Mouse (Mus musculus) kidney, adult 9 months (tissue): ENCODE results near the gene Stxbp6.
"Not testable (repeated sequence)": the region's sequence is repeated elsewhere in the genome, so short reads cannot be mapped to it uniquely, and the experiment has no call there.

Experiments
- DNase-seq: peaks from one replicate; pipeline ENCODE4 v3.0.0; 2022

The Stxbp6 gene

DNA sequence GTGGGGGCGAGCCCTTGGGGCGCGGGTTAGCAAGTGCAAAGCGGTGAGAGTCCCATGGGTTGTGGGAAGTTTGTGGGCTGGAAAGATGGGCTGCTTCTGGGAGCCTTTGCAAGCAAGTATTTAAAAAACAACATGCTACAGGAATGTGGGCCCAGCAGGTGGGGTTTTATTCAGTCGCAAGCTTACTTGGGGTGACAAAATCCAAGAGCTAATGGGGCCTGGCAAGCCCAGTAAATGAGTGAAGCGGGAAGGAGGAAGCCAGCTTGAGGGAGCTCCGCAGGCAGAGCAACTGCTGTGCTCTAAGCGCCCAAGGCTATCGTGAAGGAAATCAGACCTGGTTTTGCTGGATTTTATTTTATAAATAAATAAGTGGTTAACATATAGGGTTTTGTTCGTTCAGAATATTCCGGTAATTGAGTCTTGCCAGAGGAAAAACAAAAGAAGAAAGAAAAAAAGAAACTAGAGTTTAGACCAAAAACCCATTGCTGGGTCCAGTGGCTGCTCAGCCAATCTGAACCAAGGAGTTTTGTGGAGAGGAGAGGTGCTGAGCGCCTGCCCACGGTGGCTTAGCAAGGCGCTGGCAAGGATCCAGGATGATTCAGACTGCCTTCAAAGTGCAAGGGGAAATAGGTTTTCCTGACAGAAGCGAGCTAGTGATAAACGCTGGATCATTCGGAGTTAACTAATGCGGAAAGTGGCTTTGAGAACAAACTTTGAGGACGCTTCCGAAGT lies at the start of gene Stxbp6:
Stxbp6 (minus strand) TSS at position 99 of the 732 bp plus-strand sequence.
- peak; percentile 87 for DNase-seq

DNA sequence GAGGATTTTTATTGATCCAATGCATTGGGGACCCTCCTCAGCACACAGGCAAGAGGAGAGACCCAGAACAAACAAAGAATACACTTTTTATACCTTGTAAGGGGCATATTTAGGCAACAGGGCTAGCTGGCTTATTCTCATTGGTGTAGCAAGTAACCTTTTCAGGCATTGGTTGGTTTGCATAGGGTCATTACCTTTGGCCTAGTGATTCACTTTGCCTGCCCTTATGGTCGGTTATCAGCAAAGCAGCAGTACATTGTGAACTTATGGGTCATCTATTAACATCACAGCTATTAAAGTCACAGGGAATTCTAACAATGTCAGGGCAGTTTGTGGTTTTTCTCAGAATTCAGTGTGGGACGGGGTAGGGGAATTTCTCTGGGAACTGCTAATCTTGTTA lies 28.4 kb upstream of the Stxbp6 start:
- not testable (repeated sequence) for DNase-seq

DNA sequence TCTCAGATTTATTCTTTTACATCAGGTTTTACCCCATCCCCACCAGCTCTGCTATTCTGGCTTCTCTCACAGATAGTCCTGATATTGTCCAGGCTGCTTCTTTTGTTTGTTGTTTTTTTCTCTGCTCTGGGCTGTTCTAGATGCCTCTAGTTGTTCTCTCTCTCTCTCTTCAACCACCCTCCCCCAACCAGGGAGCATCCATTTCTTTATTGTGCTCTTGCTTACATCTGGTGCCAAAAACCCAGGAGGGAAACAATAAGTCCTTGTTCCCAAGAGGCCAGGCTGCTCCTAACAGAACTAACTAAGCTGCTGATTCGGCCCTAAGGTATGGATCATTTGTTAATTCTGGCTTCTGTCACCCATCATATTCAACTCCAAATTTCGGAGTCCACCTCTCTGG lies 19.2 kb upstream of the Stxbp6 start:
- no peak for DNase-seq

DNA sequence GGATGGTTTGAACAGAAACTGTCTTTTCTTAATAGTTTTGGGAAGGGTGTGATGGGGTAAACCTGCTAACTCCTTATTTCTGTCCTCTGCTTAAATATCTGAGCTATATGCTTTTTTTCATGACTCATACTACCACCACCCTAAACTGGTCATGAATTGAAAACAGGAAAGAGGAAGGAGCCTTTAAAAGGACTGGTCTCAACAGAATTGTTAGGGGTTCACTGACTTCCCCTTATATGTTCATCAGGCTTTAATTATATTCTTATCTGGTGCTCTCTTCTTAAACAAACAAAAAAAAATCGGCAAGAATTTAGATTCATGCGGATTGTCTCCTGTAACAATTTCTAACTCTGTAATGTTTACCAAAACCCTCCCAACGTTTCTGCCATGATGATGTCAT lies 17.9 kb upstream of the Stxbp6 start:
- no peak for DNase-seq

DNA sequence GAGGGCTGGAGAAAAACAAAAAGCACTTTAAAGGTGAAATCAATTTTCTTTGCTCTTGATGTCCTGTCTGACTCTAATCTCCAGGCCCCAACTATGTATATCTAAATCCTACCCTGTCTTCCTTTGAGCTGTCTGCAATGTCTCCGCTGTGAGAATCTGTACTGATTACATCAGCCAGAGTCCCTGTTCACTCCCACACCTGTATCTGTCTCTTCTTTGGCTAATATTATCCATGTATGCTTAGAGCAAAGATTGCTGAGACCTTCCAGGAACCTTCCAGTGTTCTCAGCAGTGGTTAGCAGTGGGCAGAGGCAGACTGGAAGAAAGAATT lies 8.6 kb upstream of the Stxbp6 start:
- DNase-seq = no peak

DNA sequence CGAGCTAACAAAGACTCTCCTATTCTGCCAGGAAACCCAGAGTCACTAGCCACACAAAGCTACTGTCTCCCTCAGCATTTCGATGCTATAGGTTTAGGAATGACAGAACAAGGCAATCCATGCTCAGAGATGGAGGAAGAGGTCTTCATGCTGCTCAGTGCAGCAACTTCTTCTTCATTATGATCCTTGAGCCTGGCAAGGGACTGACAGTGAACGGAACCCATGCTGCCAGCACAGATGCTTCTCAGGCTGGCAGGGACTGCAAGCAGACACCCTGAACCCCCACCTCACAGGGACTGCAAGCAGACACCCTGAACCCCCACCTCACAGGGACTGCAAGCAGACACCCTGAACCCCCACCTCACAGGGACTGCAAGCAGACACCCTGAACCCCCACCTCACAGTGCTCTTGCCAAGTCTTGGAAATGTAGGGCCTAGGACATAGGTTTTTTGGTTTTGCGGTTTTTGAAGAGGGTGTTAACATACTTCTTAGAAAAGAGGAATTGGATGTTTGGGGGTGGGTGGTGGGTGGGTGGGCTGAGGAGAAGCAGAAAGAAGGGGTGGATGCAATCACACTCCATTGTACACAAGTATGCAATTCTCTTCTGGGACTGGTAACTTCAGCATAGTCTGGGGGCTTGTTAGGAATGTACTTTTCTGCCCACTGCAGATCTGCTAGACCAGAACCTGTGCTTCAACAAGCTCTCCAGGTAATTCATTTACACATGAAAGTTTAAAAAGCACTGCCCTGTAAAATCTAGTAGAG lies 8.1 kb upstream of the Stxbp6 start:
- DNase-seq = no peak

DNA sequence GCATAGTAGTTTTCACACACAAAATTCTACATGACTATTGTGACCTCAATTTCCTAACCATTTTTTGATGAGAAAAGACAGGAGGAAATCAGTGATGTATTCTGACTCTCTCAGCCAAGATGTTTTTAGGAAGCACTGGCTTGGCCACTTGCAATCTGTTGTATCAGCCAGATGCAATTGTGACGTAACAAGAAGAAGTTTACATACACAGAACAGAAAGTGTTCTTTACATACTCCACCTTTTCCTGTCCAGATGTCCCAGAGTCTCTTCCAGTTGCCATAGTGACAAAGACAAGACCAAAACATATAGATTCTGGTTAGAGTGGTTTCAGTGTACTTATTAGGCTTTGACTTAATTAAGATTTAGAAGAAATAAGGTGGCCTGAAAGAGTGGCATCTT lies 7.1 kb upstream of the Stxbp6 start:
- DNase-seq = no peak

DNA sequence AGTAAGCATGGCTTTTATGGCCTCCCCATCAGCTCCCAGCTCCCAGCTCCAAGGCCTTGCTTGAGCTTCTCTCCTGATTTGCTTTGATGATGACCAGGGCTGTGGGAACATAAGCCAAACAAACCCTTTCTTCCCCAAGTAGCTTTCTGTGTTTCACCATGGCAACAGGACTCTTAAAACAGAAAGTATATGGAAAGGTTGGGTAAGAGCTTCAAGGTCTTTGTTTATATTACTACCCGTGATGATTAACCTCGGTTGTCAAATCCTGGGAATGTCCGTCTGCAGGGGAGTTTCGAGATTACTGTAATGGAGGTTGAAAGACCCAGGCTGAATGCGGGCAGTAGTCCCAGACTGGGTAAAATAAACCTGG lies 6.2 kb upstream of the Stxbp6 start:
- DNase-seq = no peak

DNA sequence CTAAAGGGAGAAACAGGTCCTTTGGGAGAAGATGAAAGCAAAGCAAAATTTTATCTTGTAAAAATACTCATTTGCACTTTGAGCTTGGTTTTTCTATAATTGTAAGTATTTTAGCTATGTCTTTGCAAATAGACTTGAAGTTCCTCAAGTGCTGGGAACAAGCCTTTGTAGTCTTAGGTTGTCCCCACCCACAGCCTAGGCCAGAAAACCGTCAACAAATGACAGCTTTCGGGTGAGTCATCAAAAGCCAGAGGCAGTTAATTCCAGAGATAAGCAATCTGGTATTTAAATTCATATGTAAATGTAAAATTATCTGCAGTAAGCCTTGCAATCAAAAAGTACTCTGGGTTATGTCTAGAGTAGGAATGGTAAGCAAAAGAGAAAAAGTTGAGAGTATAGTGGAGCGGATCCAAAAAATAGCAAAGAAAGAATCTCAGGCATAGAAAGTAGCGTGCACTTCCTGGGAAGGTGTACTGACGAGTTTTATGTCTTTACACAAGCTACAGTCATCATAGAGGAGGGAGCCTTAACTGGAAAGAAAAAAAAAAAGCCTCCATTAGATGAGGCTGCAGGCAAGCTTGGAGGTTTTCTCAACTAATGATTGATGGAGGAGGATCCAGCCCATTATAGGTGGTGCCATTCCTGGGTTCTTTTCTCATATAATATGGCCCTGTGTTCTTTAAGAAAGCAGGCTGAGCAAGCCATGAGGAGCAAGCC lies 5.7 kb upstream of the Stxbp6 start:
- no peak for DNase-seq

DNA sequence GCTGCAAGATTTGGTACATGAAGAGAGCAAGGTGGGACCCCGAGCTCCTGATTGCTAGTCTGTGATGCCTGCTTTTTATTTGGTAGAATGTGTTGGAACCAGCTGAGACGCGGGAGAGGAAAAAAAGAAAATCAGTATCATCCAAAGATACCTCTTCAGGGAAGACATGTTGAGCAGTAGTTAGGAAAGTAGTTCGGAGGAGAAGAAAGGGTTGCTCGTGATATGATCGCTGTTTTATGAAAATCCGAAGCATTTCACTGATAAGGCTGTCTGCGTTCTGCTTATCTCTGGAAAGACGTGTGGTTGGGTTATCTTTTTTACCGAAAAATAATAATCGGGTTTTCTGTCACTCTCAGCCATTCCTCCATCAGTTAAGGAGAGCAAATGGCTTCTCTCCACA lies 1.1 kb upstream of the Stxbp6 start:
- no peak for DNase-seq

DNA sequence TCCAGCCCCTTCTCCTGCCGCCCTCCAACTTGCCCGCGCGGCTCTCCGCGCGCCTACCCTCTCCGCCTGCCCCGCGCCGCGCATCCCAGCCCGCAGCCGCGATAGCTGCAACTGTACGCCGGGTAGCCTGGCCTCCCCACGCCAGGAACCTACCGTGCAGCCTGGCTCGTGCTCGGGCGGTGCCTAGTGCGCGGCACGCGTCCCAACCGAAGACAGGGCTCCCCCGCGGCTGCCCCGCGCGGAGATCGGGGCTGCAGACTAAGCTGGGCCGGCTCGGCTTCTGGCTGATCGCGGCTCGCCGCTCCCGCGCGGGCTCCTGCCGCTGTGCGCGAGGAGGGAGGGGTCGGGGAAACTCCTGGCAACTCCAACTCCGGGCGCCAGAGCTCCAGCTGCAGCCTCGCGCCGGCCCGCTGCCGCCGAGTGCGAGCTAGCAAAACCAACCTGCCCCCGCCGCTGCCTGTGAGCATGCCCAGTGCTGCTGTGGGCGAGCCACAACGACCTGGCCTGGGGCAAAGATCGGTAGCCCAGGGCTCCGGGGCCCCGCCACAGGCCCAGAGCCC lies 387 bp downstream of the Stxbp6 start:
- peak; percentile 90 for DNase-seq

DNA sequence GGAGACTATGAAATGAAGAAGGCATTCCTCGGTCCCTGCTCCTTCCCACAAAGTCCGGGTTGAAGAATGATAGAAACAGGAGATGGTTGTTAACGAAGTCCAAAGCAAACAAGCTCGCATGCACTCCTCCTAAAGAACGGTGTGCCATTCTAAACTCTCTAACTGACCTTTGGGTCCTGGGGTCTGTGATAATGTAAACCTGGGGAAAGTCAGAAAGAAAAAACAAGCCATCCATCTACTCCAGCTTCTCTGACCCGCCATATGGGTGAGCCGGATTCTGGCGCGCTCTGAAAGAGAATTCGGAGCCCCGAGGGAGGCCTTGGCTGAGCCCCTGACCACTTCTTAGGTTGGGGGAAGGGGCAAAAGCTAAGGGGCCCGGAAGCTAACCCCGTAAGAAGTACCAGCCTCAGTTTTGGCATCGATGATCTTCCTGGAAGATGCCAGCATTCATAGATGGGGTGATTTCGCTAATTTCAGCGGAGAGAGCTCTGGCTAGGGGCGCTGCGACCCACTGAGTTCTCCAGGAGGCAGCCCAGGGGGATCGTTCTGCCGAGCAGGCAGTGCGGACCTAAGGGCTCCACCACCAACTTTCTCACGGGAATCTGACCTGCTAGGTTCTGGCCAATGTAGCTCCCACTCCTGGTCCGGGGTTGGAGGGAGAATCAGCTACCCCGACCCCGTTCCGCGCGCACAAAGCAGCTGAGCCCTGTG lies 1.0 kb downstream of the Stxbp6 start:
- no peak for DNase-seq

DNA sequence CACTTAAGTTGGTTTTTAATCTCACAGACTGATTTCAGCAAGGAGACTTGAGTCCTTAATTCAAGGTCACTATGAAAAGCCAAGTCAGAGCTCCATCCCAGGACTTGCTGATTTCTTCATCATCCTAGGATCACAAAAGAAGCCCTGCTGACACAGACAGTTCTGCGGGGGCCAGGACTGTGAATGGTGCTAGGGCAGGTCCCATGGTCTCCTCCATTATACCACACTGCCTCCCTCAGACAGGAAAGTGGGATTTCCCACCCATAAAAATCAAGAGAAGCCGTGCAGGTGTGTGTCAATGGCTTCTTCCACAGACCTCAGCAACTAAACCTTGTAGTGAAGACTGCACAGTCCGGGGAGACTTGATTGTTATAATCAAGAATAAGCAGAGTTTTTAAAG lies 2.3 kb downstream of the Stxbp6 start:
- peak; percentile 30 for DNase-seq

DNA sequence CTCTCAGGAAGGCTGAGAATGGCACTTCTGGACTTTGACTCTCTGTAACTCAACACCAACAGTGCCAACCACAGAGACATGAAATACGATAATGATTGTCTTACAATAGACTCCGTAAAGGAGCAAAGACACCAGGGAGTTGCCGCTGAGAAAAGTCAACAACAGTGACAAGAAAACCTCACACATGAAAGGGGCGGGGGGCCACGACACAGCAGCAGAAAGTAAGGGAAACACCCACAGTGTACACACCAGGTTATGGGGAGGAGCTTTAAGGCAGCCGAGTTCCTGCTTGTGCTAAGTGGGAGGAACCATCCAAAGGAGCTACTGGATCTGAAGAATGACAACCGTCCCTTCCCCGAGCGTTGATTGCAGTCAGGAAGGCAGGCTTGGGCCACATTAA lies 4.3 kb downstream of the Stxbp6 start:
- DNase-seq = peak; percentile 78

DNA sequence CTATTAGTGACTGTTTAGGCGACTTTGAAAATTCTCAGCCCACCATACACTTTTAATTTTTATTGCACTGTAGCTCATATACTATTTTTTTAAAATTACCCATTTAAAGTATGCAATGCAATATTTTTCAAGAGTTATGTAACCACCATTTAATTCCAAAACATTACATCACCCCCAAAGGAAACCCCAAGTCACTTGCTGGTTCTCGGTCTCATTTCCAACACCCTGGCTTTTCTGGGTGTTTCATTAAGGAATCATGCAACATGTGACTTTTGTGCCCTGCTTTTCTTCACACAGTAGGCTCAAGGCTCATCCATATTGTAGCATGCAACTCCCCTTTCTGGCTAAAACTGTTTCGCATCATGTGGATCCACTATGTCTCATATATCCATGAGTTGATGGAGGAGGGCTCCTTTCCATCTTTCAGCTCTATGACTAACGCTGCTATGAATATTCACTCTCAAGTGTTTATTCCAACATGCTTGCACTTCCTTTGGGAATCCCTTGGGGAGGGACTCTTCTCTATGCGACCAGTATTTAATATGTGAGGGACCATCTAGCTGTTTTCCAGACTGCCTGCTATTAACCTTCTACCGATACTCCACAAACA lies 6.3 kb downstream of the Stxbp6 start:
- DNase-seq = no peak

DNA sequence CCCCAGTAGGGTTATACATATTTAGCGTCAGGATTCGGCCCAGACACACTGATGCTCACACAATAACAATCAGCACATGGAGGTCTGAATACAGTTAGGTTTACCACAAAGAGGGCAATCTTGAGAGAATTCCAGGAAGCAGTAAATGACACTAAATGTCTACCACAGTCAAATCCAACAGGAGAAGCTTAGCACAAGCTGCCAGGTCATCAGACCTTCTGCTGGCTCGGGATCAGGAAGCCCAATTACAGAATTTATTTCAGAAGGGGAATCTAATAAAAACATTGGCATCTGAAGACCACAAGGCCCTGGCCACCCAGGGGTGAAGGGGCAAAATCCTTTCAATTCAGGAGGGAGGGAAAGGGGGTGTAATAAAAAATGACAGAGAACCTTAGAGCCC lies 6.8 kb downstream of the Stxbp6 start:
- peak; percentile 6 for DNase-seq

DNA sequence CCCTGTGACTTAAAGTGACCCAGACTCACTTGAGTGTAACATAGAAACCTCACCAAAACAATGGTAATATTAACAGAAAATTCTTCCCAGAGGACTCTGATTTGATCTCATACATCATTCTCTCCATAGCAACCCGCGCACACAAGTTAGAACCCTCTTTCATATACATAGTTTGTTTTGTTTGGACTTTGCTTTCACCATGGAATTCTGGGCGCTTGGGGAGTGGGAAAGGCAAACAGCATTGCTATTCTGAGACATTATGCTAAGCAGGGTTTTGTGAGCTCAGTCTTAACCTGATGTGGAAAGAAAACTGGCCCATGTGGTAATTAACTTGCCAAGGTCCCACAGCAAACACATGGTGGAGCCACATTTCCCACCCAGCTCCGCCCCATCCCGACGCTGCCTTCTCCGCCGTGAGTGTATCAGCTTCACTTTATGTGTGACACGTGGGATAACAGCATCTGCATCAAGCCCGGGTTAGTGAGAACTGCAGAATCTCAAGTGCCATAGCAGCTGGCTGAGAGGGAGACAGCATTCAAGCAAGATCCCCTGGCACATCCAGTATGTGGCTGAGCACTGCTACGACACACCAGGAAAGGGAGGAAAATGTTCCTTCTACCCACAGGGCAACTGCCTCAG lies 7.3 kb downstream of the Stxbp6 start:
- DNase-seq = peak; percentile 7

DNA sequence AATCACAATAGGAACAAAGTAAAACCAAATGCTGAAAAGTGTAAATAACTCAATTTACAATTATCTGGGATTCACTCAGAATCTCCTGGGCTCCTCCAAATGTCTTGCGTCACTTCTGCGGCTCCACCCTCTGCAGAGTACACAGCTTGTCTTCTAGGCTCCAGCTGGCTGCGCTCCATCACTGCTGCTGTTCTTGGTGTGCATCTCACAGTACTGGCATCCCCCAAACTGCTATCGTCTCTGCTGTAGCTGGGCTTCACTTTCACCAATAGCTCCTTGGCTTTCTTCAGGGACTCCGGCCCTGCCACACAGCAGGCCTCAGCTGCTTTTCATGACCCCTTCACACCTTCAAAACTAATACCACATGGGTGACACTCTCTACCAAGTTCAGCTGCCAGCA lies 10.9 kb downstream of the Stxbp6 start:
- DNase-seq = no peak

DNA sequence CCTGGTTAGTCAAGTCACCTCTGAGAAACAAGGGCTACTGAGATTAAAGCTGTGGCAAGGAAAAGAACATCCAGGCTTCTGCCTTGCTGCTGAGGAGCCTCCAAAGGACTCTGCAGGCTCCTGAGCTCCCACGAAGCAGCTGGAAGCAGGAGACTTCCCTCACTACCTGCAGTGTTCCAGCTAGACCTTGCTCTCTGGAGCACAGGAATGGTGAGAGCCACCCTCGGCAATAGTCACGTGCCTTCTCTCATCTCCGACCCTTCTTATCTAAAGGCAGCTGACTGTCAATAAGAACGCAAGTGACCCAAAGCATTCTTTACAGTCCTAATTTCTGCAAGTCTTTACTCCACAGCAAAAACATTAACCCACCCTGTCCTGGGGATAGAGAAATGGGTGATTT lies 13.2 kb downstream of the Stxbp6 start:
- DNase-seq = no peak

DNA sequence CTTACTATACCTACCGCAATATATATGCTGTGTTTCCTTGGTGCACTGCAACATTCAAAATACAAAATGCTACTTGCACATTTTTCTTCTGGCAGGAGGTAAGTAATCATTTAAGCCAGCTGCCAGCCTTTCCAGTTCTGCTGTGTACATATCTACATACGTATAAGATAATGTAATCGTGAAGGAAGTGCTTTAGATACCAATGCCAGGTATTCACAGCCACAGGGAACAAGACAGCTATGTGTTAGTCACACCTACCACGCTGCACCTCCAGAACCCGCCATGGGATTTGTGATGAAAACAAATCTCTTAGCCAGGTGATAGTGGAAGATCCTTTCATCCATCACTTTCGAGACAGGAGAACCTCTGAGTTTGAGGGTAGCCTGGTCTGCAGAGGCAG lies 13.7 kb downstream of the Stxbp6 start:
- no peak for DNase-seq

DNA sequence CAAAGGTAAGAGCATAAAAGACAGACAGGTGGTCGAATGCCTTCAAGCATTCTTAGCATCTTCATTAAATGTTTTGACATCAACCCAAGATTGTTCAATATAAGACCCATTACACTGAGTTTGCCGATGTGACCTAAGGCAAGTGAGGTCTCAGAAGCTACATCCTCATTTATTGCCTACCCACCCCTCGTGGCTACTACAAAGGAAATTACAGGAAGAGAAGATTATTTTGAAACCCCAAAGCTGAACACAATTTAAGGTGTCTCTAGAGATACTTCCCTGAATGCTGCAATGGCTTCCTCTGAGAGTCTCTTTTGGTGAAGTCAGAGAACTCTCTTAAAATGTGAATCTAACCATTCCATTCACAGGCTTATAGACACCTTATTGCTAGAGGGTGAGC lies 16.5 kb downstream of the Stxbp6 start:
- no peak for DNase-seq

DNA sequence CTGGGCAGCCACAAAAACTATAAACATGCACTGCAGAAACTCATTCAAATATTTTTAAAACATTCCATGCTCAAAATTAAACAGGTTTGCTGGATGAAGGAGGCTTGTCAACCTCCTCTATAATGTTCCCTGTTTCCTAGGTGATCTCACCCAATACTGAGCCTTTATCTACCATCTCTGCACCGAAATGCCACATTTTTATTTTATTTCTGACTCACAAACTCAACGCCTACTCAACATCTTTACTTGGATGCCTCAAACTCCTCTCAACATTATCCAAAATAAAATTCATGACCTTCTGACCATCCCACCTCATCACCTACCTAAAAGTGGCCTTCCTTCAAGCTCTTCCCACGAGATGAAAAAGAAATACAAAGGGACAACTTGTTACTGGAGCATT lies 18.1 kb downstream of the Stxbp6 start:
- no peak for DNase-seq
